In genomic region chr10:49790326-49790725, GRCm38 (mm10) we compare ENCODE assay signal across 15 mouse cellular contexts. TPM values are rescaled to one million over a fixed set of nuclear protein-coding genes. Genes with fewer than 3 reads are reported as not detected.
DNase-seq lines count a peak whose midpoint lies in the region; ATAC-seq and TF ChIP-seq lines count a peak whose summit lies in the region.
"Had no signal": no experiment of that assay in that cellular context is flagged by ENCODE, and none has a peak within 500 bp of the region (broad histone marks: within the 10 kb centered on the region; RNA-seq: fewer than 3 reads in every experiment).

No protein-coding gene starts in this region.

- TF ChIP-seq POLR2A in brain, embryonic 14.5 days (IDR thresholded peaks at IDR 0.05; ENCODE audit: borderline replicate concordance, extremely low read depth, insufficient read depth, insufficient read length, poor library complexity, severe bottlenecking), result no peak

- 41% methylated on average over 8 of the region's 8 CpGs for WGBS in midbrain, embryonic 15.5 days
- 61% methylated on average over 8 of the region's 8 CpGs for WGBS in liver, embryonic 12.5 days (ENCODE audit: insufficient replicate concordance)

- no peak overlapping the region for H3K4me3 ChIP-seq in midbrain, embryonic 15.5 days
- no peak overlapping the region for H3K4me3 ChIP-seq in liver, embryonic 12.5 days
- H3K4me3 ChIP-seq: intestine, embryonic 15.5 days; layer of hippocampus, adult 2 months had no signal

- H3K9me3 ChIP-seq in midbrain, embryonic 15.5 days, result no peaks in the 10 kb centered on the region
- H3K9me3 ChIP-seq in liver, embryonic 12.5 days (replicated peaks), result no peaks in the 10 kb centered on the region
- H3K9me3 ChIP-seq: intestine, embryonic 15.5 days had no signal

- TF ChIP-seq CTCF in brain, embryonic 14.5 days (IDR thresholded peaks at IDR 0.05; ENCODE audit: borderline replicate concordance, extremely low read depth, insufficient read depth, insufficient read length), result no peak

- ATAC-seq in midbrain, embryonic 15.5 days (replicated peaks), result no peak
- no peak for ATAC-seq in liver, embryonic 12.5 days
- ATAC-seq: intestine, embryonic 15.5 days had no signal

- no peak overlapping the region for H3K27ac ChIP-seq in midbrain, embryonic 15.5 days
- no peak overlapping the region for H3K27ac ChIP-seq in liver, embryonic 12.5 days
- H3K27ac ChIP-seq: intestine, embryonic 15.5 days; kidney, postnatal 0 days had no signal

- H3K36me3 ChIP-seq in midbrain, embryonic 15.5 days (replicated peaks), result no peaks in the 10 kb centered on the region
- H3K36me3 ChIP-seq in liver, embryonic 12.5 days, result no peaks in the 10 kb centered on the region
- H3K36me3 ChIP-seq: intestine, embryonic 15.5 days had no signal

- 0 out of 2 replicates have a peak overlapping the region, but pooled peaks have one; percentile 62 for H3K4me2 ChIP-seq in midbrain, embryonic 15.5 days
- H3K4me2 ChIP-seq in liver, embryonic 12.5 days, result no peak overlapping the region
- H3K4me2 ChIP-seq: intestine, embryonic 15.5 days; lung, embryonic 14.5 days had no signal

- peaks cover 17% of the 10 kb centered on the region for H3K4me1 ChIP-seq in midbrain, embryonic 15.5 days
- H3K4me1 ChIP-seq in liver, embryonic 12.5 days, result no peaks in the 10 kb centered on the region

- DNase-seq in layer of hippocampus, adult 9-11 months, result peak; percentile 59
- no peak for DNase-seq in layer of hippocampus, postnatal 25 days (ENCODE audit: extremely low spot score in 1 of 2, low spot score in 1 of 2)
- DNase-seq in brain, adult 2 months (ENCODE audit: low read depth, low spot score), result peak; percentile 56
- DNase-seq in brain, embryonic 14.5 days (ENCODE audit: low read depth), result peak; percentile 37
- DNase-seq in adrenal gland, adult (ENCODE audit: inconsistent age in 2 of 2, low spot score in 1 of 2), result no peak
- DNase-seq: gastrocnemius, postnatal 14 days; liver; lung, embryonic 14.5 days; thymus, adult 18-20 months had no signal

- H3K9ac ChIP-seq in midbrain, embryonic 15.5 days, result no peak overlapping the region
- H3K9ac ChIP-seq in liver, embryonic 12.5 days, result no peak overlapping the region
- H3K9ac ChIP-seq: intestine, embryonic 15.5 days; lung, embryonic 14.5 days had no signal

- H3K27me3 ChIP-seq in midbrain, embryonic 15.5 days (replicated peaks), result no peaks in the 10 kb centered on the region
- H3K27me3 ChIP-seq in liver, embryonic 12.5 days (replicated peaks), result peaks cover 13% of the 10 kb centered on the region

RNA-seq across cellular contexts. Expression of gene Grik2, which starts 1.8 kb away (rescaled TPM):
- 100 to 1,000 TPM in 1 of 2 experiments, 10 to 100 TPM in 1; 85.4 to 114 TPM for total RNA-seq in layer of hippocampus, postnatal 25 days (2021)
- 45.9 and 50.1 TPM in 2 replicates for polyA plus RNA-seq in brain, embryonic 14.5 days (2012; rRNA removed)
- polyA plus RNA-seq in midbrain, embryonic 15.5 days (2015; fragmentation: Nextera tagmentation; extraction: Ambion mirVana), result 34.0 and 35.2 TPM in 2 replicates
- polyA plus RNA-seq in liver, embryonic 12.5 days (2016; fragmentation: Nextera tagmentation; extraction: Ambion mirVana), result 0.13 and 0.23 TPM in 2 replicates
- total RNA-seq: megakaryocyte progenitor cell, adult 5-6 weeks had no signal

Comparison
In these comparisons a context has a peak if more than half of its experiments do, and no peak if none do; other contexts are left out.
1. DNase-seq: peak in layer of hippocampus, adult 9-11 months (single experiment), brain, adult 2 months (single experiment) and brain, embryonic 14.5 days (single experiment); none in layer of hippocampus, postnatal 25 days (0 of 2) and adrenal gland, adult (0 of 2).
2. RNA of gene Grik2, which starts 1.8 kb away (polyA plus RNA-seq): 45.9 to 50.1 TPM in brain, embryonic 14.5 days and 34.0 to 35.2 TPM in midbrain, embryonic 15.5 days; 0.13 to 0.23 TPM in liver, embryonic 12.5 days; every median in the first group is over 10 times any median in the second.